Mouse (Mus musculus) limb, embryonic 14.5 days (tissue): ENCODE results near the gene Hist1h1t. TPM values are rescaled to one million over a fixed set of nuclear protein-coding genes. Genes with fewer than 3 reads are reported as not detected.

Experiments
- ATAC-seq: fragments of 200-750 bp; cut with Nextera tagmentation; 2 replicates; pipeline ENCODE4 v1.8.0; 2017; ENCODE audit warnings: low read depth, moderate number of reproducible peaks, moderate TSS enrichment; ENCODE audit not compliant: low FRiP score
- DNase-seq: peaks from one replicate; pipeline ENCODE4 v3.0.0-alpha.2; 2015; ENCODE audit warnings: low spot score
- H3K27ac ChIP-seq: fragments of 300-500 bp; sonication (generic); replicated peaks from 2 replicates; pipeline ENCODE4 v1.5.1; 2014; ENCODE audit warnings: low read depth, mild to moderate bottlenecking, low read length, moderate library complexity, mixed read lengths
- H3K27me3 ChIP-seq: fragments of 300-500 bp; sonication (generic); 2 replicates; pipeline ENCODE4 v1.6.1; 2014; ENCODE audit warnings: low read length, mixed read lengths; ENCODE audit not compliant: control insufficient read depth, insufficient read depth
- H3K36me3 ChIP-seq: fragments of 300-500 bp; sonication (generic); 2 replicates; pipeline ENCODE4 v1.6.1; 2014; ENCODE audit warnings: mild to moderate bottlenecking, low read length, moderate library complexity, mixed read lengths; ENCODE audit not compliant: control insufficient read depth, insufficient read depth
- H3K4me1 ChIP-seq: fragments of 300-500 bp; sonication (generic); 2 replicates; pipeline ENCODE4 v1.6.1; 2014; ENCODE audit warnings: antibody characterized with exemption, low read length, mixed read lengths; ENCODE audit not compliant: control insufficient read depth, insufficient read depth
- H3K4me2 ChIP-seq: fragments of 300-500 bp; sonication (generic); replicated peaks from 2 replicates; pipeline ENCODE4 v1.6.1; 2014; ENCODE audit warnings: low read depth, mild to moderate bottlenecking, low read length, moderate library complexity; ENCODE audit not compliant: severe bottlenecking
- H3K4me3 ChIP-seq: fragments of 300-500 bp; sonication (generic); replicated peaks from 2 replicates; pipeline ENCODE4 v1.5.1; 2014; ENCODE audit warnings: low read length
- H3K9ac ChIP-seq: fragments of 300-500 bp; sonication (generic); 2 replicates; pipeline ENCODE4 v1.6.1; 2014; ENCODE audit warnings: mild to moderate bottlenecking, low read depth, low read length, moderate library complexity; ENCODE audit not compliant: severe bottlenecking
- H3K9me3 ChIP-seq: fragments of 300-500 bp; sonication (generic); 2 replicates; pipeline ENCODE4 v1.6.1; 2016; ENCODE audit warnings: low read length; ENCODE audit not compliant: control insufficient read depth
- POLR2A ChIP-seq: fragments of 200-500 bp; IDR thresholded peaks from 2 replicates; pipeline ENCODE4 v1.8.0; 2012; ENCODE audit warnings: inconsistent platforms, mild to moderate bottlenecking, moderate library complexity, borderline replicate concordance; ENCODE audit not compliant: insufficient read depth, insufficient read length; ENCODE audit errors: extremely low read depth
- WGBS: fragments of 180-500 bp; shearing (Covaris S2); extraction: QIAGEN DNeasy Blood & Tissue Kit; methylation state at CpG from one replicate; pipeline ENCODE4 v1.1.7; 2014; 5-methylcytosine and 5-hydroxymethylcytosine counted together
- polyA plus RNA-seq, 2 experiments: library from polyadenylated mRNA; depleted of rRNA in 1 of 2; stranded (reverse) in 1 of 2; unstranded in 1 of 2; fragments of >200 nt; fragmentation: Nextera tagmentation in 1 of 2; extraction: Ambion mirVana in 1 of 2; gene quantifications; 2 replicates each; pipeline versions ENCODE4 v1.2.1 to v1.2.3; 2012 to 2014

The Hist1h1t gene
- polyA plus RNA-seq, 2 experiments, result 0.20 to 0.21 TPM

GRCm38 (mm10) chr13:23694956-23695355 is 658 bp upstream of the Hist1h1t start:
- peaks cover 8% of the 10 kb centered on the region; the same call in 1 of the 2 replicates for H3K4me1 ChIP-seq
- no peak overlapping the region for H3K4me3 ChIP-seq
- H3K9me3 ChIP-seq, result no peaks in the 10 kb centered on the region
- TF ChIP-seq POLR2A, result no peak
- no peak overlapping the region for H3K4me2 ChIP-seq
- H3K36me3 ChIP-seq, result no peaks in the 10 kb centered on the region
- no peaks in the 10 kb centered on the region for H3K27me3 ChIP-seq
- 93% methylated on average over 9 of the region's 9 CpGs for WGBS
- H3K9ac ChIP-seq, result no peak overlapping the region
- DNase-seq, result no peak
- ATAC-seq, result no peak
- H3K27ac ChIP-seq, result no peak overlapping the region

DNA sequence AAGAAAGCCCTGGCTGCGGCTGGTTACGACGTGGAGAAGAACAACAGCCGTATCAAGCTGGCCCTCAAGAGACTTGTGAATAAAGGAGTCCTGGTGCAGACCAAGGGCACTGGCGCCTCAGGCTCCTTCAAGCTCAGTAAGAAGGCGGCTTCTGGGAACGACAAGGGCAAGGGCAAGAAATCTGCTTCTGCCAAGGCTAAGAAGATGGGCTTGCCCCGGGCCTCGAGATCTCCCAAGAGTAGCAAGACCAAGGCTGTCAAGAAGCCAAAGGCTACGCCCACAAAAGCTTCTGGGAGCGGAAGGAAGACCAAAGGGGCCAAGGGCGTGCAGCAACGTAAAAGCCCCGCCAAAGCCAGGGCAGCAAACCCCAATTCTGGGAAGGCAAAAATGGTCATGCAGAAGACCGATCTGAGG is 454 bp downstream of the Hist1h1t start:
- Histone ChIP-seq H3K4me3 (no peak overlapping the region), H3K9ac (no peak overlapping the region), H3K27ac (no peak overlapping the region), H3K27me3 (no peaks in the 10 kb centered on the region), H3K36me3 (no peaks in the 10 kb centered on the region), H3K4me2 (peak overlapping the region; percentile 1), H3K4me1 (peaks cover 8% of the 10 kb centered on the region; the same call in 1 of the 2 replicates), H3K9me3 (no peaks in the 10 kb centered on the region)
- WGBS, result 58% methylated on average over 15 of the region's 15 CpGs
- DNase-seq (no peak), ATAC-seq (no peak)
- no peak for TF ChIP-seq POLR2A

DNA sequence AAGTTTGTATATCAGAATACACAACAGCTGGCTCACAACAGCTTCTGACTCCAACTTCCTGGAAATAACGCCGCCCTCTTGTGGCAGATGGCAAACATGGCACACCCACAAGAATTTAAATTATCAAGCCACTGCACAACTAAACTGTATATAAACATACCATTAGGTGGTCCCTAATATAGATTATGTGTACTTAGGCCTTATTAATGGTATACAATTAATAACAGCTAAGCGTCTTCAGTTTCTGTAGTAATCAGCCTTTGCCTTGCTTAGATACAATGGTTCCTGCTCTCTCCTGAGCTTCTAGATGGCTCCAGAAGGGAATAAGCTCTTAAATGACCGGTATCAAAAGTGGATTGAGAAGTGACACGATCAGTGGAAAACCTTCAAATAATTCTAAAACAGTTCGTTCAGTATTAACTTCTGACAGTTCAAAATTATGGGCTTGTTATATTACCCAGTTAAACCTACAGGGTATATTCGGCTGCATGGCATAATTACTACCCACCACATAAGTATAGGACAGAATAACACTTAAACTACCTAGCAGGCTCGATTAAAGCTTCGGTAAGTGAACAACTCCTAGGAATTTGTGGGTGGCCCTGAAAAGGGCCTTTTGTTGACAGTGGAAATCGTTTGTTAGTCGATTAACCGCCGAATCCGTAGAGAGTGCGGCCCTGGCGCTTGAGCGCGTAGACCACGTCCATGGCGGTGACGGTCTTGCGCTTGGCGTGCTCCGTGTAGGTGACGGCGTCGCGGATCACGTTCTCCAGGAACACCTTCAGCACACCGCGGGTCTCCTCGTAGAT is 2.1 kb downstream of the Hist1h1t start:
- no peaks in the 10 kb centered on the region for H3K36me3 ChIP-seq

DNA sequence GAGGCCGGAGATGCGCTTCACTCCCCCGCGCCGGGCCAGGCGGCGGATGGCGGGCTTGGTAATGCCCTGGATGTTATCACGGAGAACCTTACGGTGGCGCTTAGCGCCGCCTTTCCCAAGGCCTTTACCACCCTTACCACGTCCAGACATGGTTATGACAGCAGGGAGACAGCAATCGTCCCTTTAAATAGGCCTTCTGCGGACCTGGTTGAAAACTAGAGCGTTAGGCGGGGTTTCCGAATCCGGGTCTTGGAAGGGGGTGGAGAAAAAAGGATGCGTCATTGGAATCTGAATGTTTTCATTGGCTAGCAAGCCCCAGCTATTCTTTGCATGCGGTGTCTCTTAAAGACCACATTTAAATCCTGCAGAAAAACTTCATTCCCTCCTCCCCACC is 2.7 kb downstream of the Hist1h1t start, which contains the start of gene Hist1h4c:
Gene Hist1h4c, minus strand, starts transcription at position 155 of the 394 bp plus-strand sequence.
- Histone ChIP-seq H3K9me3 (no peaks in the 10 kb centered on the region), H3K4me3 (peak within 1 kb of the TSS; percentile 43), H3K27me3 (no peaks in the 10 kb centered on the region), H3K36me3 (no peaks in the 10 kb centered on the region), H3K27ac (peak within 1 kb of the TSS; percentile 85), H3K9ac (peak within 1 kb of the TSS; percentile 53), H3K4me1 (peaks cover 8% of the 10 kb centered on the region; the same call in 1 of the 2 replicates), H3K4me2 (peak within 1 kb of the TSS; percentile 76)
- DNase-seq (peak; percentile 99), ATAC-seq (peak; percentile 93)
- peak; percentile 99; the same call in 1 of the 2 replicates for TF ChIP-seq POLR2A
- WGBS, result under 1% methylated on average over 14 of the region's 22 CpGs

More for the DNA sequence above, 2.1 kb downstream of the Hist1h1t start:
- Histone ChIP-seq H3K4me2 (peak overlapping the region; percentile 76), H3K27ac (peak overlapping the region; percentile 85), H3K4me3 (peak overlapping the region; percentile 43), H3K27me3 (no peaks in the 10 kb centered on the region), H3K4me1 (peaks cover 8% of the 10 kb centered on the region; the same call in 1 of the 2 replicates), H3K9ac (peak overlapping the region; percentile 53), H3K9me3 (no peaks in the 10 kb centered on the region)
- peak; percentile 70 for ATAC-seq
- WGBS, result under 1% methylated on average over 21 of the region's 32 CpGs
- no peak for TF ChIP-seq POLR2A
- peak; percentile 72 for DNase-seq

- no peak for DNase-seq
- Histone ChIP-seq H3K27me3 (no peaks in the 10 kb centered on the region), H3K9me3 (no peaks in the 10 kb centered on the region), H3K4me2 (peak overlapping the region; percentile 76), H3K9ac (no peak overlapping the region), H3K27ac (peak overlapping the region; percentile 39), H3K4me3 (no peak overlapping the region), H3K4me1 (peaks cover 8% of the 10 kb centered on the region; the same call in 1 of the 2 replicates), H3K36me3 (no peaks in the 10 kb centered on the region)
- no peak for ATAC-seq
- TF ChIP-seq POLR2A, result no peak
- 62% methylated on average over 6 of the region's 6 CpGs for WGBS
Observed at GRCm38 (mm10) chr13:23698996-23699395, 3.4 kb downstream of the Hist1h1t start.
